Mouse (Mus musculus) forebrain, postnatal 0 days (tissue): ENCODE results near the gene Ermard. TPM values are rescaled to one million over a fixed set of nuclear protein-coding genes. Genes with fewer than 3 reads are reported as not detected.
"Not testable (repeated sequence)": the region's sequence is repeated elsewhere in the genome, so short reads cannot be mapped to it uniquely, and the experiment has no call there.

Source experiments
- ATAC-seq: fragments of 200-750 bp; cut with Nextera tagmentation; 2 replicates; pipeline ENCODE4 v1.8.0; 2017; ENCODE audit warnings: mild to moderate bottlenecking, moderate library complexity
- DNase-seq: peaks from one replicate; pipeline ENCODE4 v3.0.0-alpha.2; 2015
- H3K27ac ChIP-seq: fragments of 300-500 bp; sonication (generic); 2 replicates; pipeline ENCODE4 v1.5.1; 2014; ENCODE audit warnings: low read depth, mild to moderate bottlenecking, antibody characterized with exemption, low read length, moderate library complexity, mixed read lengths
- H3K27me3 ChIP-seq: fragments of 300-500 bp; sonication (generic); 2 replicates; pipeline ENCODE4 v1.6.1; 2014; ENCODE audit warnings: mild to moderate bottlenecking, low read length, mixed read lengths; ENCODE audit not compliant: insufficient read depth
- H3K36me3 ChIP-seq: fragments of 300-500 bp; sonication (generic); 2 replicates; pipeline ENCODE4 v1.6.1; 2014; ENCODE audit warnings: mild to moderate bottlenecking, moderate library complexity; ENCODE audit not compliant: insufficient read depth
- H3K4me1 ChIP-seq: fragments of 300-500 bp; sonication (generic); 2 replicates; pipeline ENCODE4 v1.6.1; 2014; ENCODE audit warnings: antibody characterized with exemption; ENCODE audit not compliant: insufficient read depth
- H3K4me2 ChIP-seq: fragments of 300-500 bp; sonication (generic); 2 replicates; pipeline ENCODE4 v1.6.1; 2014; ENCODE audit warnings: low read depth, mild to moderate bottlenecking, moderate library complexity
- H3K4me3 ChIP-seq: fragments of 300-500 bp; sonication (generic); 2 replicates; pipeline ENCODE4 v1.5.1; 2014; ENCODE audit warnings: low read depth, low read length, mixed read lengths
- H3K9ac ChIP-seq: fragments of 300-500 bp; sonication (generic); 2 replicates; pipeline ENCODE4 v1.6.1; 2014; ENCODE audit warnings: mild to moderate bottlenecking
- H3K9me3 ChIP-seq: fragments of 300-500 bp; sonication (generic); 2 replicates; pipeline ENCODE4 v1.6.1; 2016; ENCODE audit warnings: low read length
- WGBS: fragments of 180-500 bp; shearing (Covaris S2); extraction: QIAGEN DNeasy Blood & Tissue Kit; methylation state at CpG from one replicate; pipeline ENCODE4 v1.1.7; 2014; 5-methylcytosine and 5-hydroxymethylcytosine counted together
- polyA plus RNA-seq: library from polyadenylated mRNA; unstranded; fragments of >200 nt; fragmentation: Nextera tagmentation; extraction: Ambion mirVana; gene quantifications from 2 replicates; pipeline ENCODE4 v1.2.1, GENCODE M21; 2015
- total RNA-seq: library from RNA; depleted of rRNA; stranded (reverse); fragments of >200 nt; gene quantifications from 2 replicates; pipeline ENCODE4 v1.2.3, GENCODE M21; 2014

The Ermard gene
- total and polyA plus RNA-seq, 2 experiments from 2014 or later: 39.8 to 48.3 TPM

- not testable (repeated sequence) for H3K4me1 ChIP-seq, H3K27me3 ChIP-seq, DNase-seq, H3K9me3 ChIP-seq, H3K36me3 ChIP-seq, H3K9ac ChIP-seq, H3K27ac ChIP-seq, H3K4me2 ChIP-seq, H3K4me3 ChIP-seq
- no CpG with 5 or more reads among the region's 48 CpGs for WGBS
- ATAC-seq: peak; percentile 89
Observed at GRCm38 (mm10) chr17:15024502-15025193, 16.4 kb upstream of the Ermard start.

GRCm38 (mm10) chr17:15025513-15025912 is 15.5 kb upstream of the Ermard start:
- H3K9ac ChIP-seq, H3K4me3 ChIP-seq, H3K36me3 ChIP-seq, H3K27me3 ChIP-seq, H3K4me1 ChIP-seq, ATAC-seq, H3K9me3 ChIP-seq, H3K27ac ChIP-seq, H3K4me2 ChIP-seq, DNase-seq: not testable (repeated sequence)
- no CpG with 5 or more reads among the region's 6 CpGs for WGBS

- DNase-seq, H3K27ac ChIP-seq, H3K9ac ChIP-seq, H3K4me3 ChIP-seq, H3K27me3 ChIP-seq, H3K4me2 ChIP-seq, ATAC-seq, H3K36me3 ChIP-seq, H3K4me1 ChIP-seq, H3K9me3 ChIP-seq: not testable (repeated sequence)
- WGBS: no CpG with 5 or more reads among the region's 4 CpGs
Observed at GRCm38 (mm10) chr17:15031414-15031813, 9.6 kb upstream of the Ermard start.

- H3K4me2 ChIP-seq, H3K36me3 ChIP-seq, H3K4me1 ChIP-seq, H3K9me3 ChIP-seq, H3K27ac ChIP-seq, ATAC-seq, H3K4me3 ChIP-seq, DNase-seq, H3K27me3 ChIP-seq, H3K9ac ChIP-seq: not testable (repeated sequence)
- WGBS: no CpG with 5 or more reads among the region's 3 CpGs
Observed at GRCm38 (mm10) chr17:15040455-15040854, 553 bp upstream of the Ermard start.

- H3K9me3 ChIP-seq, DNase-seq, ATAC-seq, H3K4me3 ChIP-seq, H3K4me1 ChIP-seq, H3K36me3 ChIP-seq, H3K27me3 ChIP-seq, H3K27ac ChIP-seq, H3K4me2 ChIP-seq, H3K9ac ChIP-seq: not testable (repeated sequence)
- WGBS: no CpG with 5 or more reads among the region's 1 CpGs
Observed at GRCm38 (mm10) chr17:15050338-15050737, 9.3 kb downstream of the Ermard start.

- 75% methylated on average over 1 of the region's 1 CpGs for WGBS
- H3K9me3 ChIP-seq, H3K9ac ChIP-seq, H3K4me2 ChIP-seq, H3K4me3 ChIP-seq, H3K27ac ChIP-seq, ATAC-seq, H3K4me1 ChIP-seq, H3K36me3 ChIP-seq, DNase-seq, H3K27me3 ChIP-seq: not testable (repeated sequence)
Observed at GRCm38 (mm10) chr17:15052766-15053165, 11.8 kb downstream of the Ermard start.

- not testable (repeated sequence) for H3K9ac ChIP-seq, H3K4me3 ChIP-seq, ATAC-seq, DNase-seq, H3K4me1 ChIP-seq, H3K9me3 ChIP-seq, H3K4me2 ChIP-seq, H3K27me3 ChIP-seq, H3K27ac ChIP-seq
- WGBS: 92% methylated on average over 5 of the region's 8 CpGs
- H3K36me3 ChIP-seq: peaks cover 14% of the 10 kb centered on the region
Observed at GRCm38 (mm10) chr17:15053183-15053828, 12.3 kb downstream of the Ermard start.

GRCm38 (mm10) chr17:15053829-15054200 is 12.8 kb downstream of the Ermard start:
- not testable (repeated sequence) for ATAC-seq, H3K27ac ChIP-seq, H3K4me1 ChIP-seq, H3K9me3 ChIP-seq, DNase-seq, H3K9ac ChIP-seq, H3K4me2 ChIP-seq, H3K4me3 ChIP-seq, H3K27me3 ChIP-seq
- peaks cover 19% of the 10 kb centered on the region for H3K36me3 ChIP-seq
- 89% methylated on average over 12 of the region's 13 CpGs for WGBS
